Mouse (Mus musculus): ENCODE results near the gene Gm49711. TPM values are rescaled to one million over a fixed set of nuclear protein-coding genes. Genes with fewer than 3 reads are reported as not detected.

Gm49711 gene
- 0.30 and 0.42 TPM in 2 replicates for polyA plus RNA-seq (2021; fragmentation: Nextera tagmentation)
- long read RNA-seq, experiment 1, partial matches to known transcripts: 0 of 1 reads
- long read RNA-seq, experiment 1, other reads (novel, unspliced or antisense): 0 of 1 reads
- long read RNA-seq, experiment 2: 0 reads

GRCm38 (mm10) chr16:92057852-92058643 lies at the start of gene Gm49711, which contains the start of the genes Mrps6 and Slc5a3:
TSS of gene Gm49711 (plus strand) at chr16:92058316.
TSS of gene Mrps6 (plus strand) at chr16:92058270.
TSS of gene Slc5a3 (plus strand) at chr16:92058322.

Other genes with a start within 250 kb of the Gm49711 start
- 142 and 180 TPM in 2 replicates for gene Mrps6, start within 50 bp of the Gm49711 start, polyA plus RNA-seq (2021; fragmentation: Nextera tagmentation)
- 10.1 and 13.6 TPM in 2 replicates for gene Slc5a3, start within 50 bp of the Gm49711 start, polyA plus RNA-seq (2021; fragmentation: Nextera tagmentation)
- gene Kcne2, start 234.1 kb downstream of the Gm49711 start, polyA plus RNA-seq (2021; fragmentation: Nextera tagmentation): 0.10 TPM in 1 of 2 replicates, not detected in the other
- 112 and 115 TPM in 2 replicates for gene Smim11, start 243.0 kb downstream of the Gm49711 start, polyA plus RNA-seq (2021; fragmentation: Nextera tagmentation)